Mouse (Mus musculus): ENCODE measurements around the gene Cux1. TPM values are rescaled to one million over a fixed set of nuclear protein-coding genes. Genes with fewer than 3 reads are reported as not detected.

The Cux1 gene
- polyA plus RNA-seq, 1 experiment from 2014 or later, result 79.8 TPM

DNA sequence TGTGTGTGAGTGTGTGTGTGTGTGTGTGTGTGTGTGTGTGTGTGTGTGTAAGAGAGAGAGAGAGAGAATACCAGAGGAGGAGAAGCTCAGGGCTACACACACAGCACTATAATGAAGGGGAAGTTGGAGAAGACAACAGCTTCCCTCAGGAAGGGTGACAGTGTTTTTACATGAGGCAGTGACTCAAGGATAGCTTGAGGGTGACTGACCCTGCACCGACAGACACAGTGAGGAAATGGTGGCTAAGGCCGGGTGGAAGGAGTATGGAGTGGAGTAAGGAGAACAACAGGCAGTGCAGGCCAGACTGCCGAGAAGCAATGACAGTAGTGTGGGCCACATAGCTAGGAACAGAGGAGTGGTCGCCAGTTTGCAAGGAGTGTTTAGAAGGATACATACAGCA lies 137.6 kb downstream of the Cux1 start:
- H3K9me3 ChIP-seq, result no peaks in the 10 kb centered on the region
- 68% methylated on average over 4 of the region's 4 CpGs for WGBS
- no peak overlapping the region for H3K27ac ChIP-seq
- no peak for ATAC-seq (ENCODE audit: insufficient number of reproducible peaks, insufficient read depth, low FRiP score, low TSS enrichment)
- H3K9ac ChIP-seq, result no peak overlapping the region
- no peak overlapping the region for H3K4me2 ChIP-seq (replicated peaks)
- H3K4me1 ChIP-seq, result peaks cover 24% of the 10 kb centered on the region
- H3K4me3 ChIP-seq, result no peak overlapping the region
- H3K27me3 ChIP-seq, result no peaks in the 10 kb centered on the region
- no peaks in the 10 kb centered on the region for H3K36me3 ChIP-seq

GRCm38 (mm10) chr5:136428498-136429060 lies 138.7 kb downstream of the Cux1 start:
- Histone ChIP-seq H3K9me3 (no peaks in the 10 kb centered on the region), H3K9ac (no peak overlapping the region), H3K4me3 (no peak overlapping the region), H3K4me1 (peaks cover 24% of the 10 kb centered on the region), H3K27ac (no peak overlapping the region), H3K4me2 (replicated peaks) (no peak overlapping the region), H3K27me3 (no peaks in the 10 kb centered on the region), H3K36me3 (no peaks in the 10 kb centered on the region)
- WGBS, result 40% methylated on average over 6 of the region's 6 CpGs
- no peak for ATAC-seq (ENCODE audit: insufficient number of reproducible peaks, insufficient read depth, low FRiP score, low TSS enrichment)

- H3K4me2 ChIP-seq (replicated peaks), result no peak overlapping the region; the same call in 1 of the 2 replicates
- H3K4me3 ChIP-seq, result no peak overlapping the region
- H3K9ac ChIP-seq, result no peak overlapping the region
- H3K27me3 ChIP-seq, result no peaks in the 10 kb centered on the region
- ATAC-seq (ENCODE audit: insufficient number of reproducible peaks, insufficient read depth, low FRiP score, low TSS enrichment), result no peak
- H3K9me3 ChIP-seq, result no peaks in the 10 kb centered on the region
- H3K27ac ChIP-seq, result 0 out of 2 replicates have a peak overlapping the region, but pooled peaks have one; percentile 25
- 63% methylated on average over 13 of the region's 13 CpGs for WGBS
- H3K36me3 ChIP-seq, result no peaks in the 10 kb centered on the region
- peaks cover 24% of the 10 kb centered on the region for H3K4me1 ChIP-seq
These were observed 139.4 kb downstream of the Cux1 start for GRCm38 (mm10) chr5:136427772-136428497.

GRCm38 (mm10) chr5:136427121-136427771 lies 140.0 kb downstream of the Cux1 start:
- Histone ChIP-seq H3K27ac (no peak overlapping the region), H3K9ac (no peak overlapping the region), H3K27me3 (no peaks in the 10 kb centered on the region), H3K4me3 (no peak overlapping the region), H3K4me2 (replicated peaks) (no peak overlapping the region; the same call in 1 of the 2 replicates), H3K9me3 (no peaks in the 10 kb centered on the region), H3K4me1 (peaks cover 24% of the 10 kb centered on the region), H3K36me3 (no peaks in the 10 kb centered on the region)
- 51% methylated on average over 4 of the region's 4 CpGs for WGBS
- no peak for ATAC-seq (ENCODE audit: insufficient number of reproducible peaks, insufficient read depth, low FRiP score, low TSS enrichment)

GRCm38 (mm10) chr5:136422948-136423347 lies 144.3 kb downstream of the Cux1 start:
- Histone ChIP-seq H3K4me1 (peaks cover 14% of the 10 kb centered on the region), H3K4me2 (replicated peaks) (no peak overlapping the region), H3K27ac (no peak overlapping the region), H3K9ac (no peak overlapping the region), H3K9me3 (no peaks in the 10 kb centered on the region), H3K36me3 (no peaks in the 10 kb centered on the region), H3K27me3 (no peaks in the 10 kb centered on the region), H3K4me3 (no peak overlapping the region)
- no peak for ATAC-seq (ENCODE audit: insufficient number of reproducible peaks, insufficient read depth, low FRiP score, low TSS enrichment)
- WGBS, result 87% methylated on average over 2 of the region's 2 CpGs

DNA sequence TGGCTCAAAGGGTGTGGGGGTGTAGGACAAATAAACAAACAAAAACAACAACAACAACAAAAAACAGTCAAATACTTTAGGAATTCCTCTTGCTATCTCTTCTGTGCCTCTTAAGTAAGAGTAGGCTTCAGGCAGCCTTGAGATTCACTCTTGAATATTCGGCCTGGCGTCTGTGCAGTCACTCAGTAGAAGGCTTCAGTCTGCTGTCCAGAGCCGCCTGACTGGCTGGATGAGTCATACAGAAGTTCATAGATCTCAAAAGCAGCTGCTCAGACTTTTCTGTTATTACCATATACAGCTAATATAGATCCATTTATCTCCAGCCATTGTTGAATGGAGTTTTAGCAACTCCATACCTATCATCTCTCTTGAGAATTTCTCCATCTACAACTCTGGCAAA lies 145.4 kb downstream of the Cux1 start:
- no peak overlapping the region for H3K27ac ChIP-seq
- ATAC-seq (ENCODE audit: insufficient number of reproducible peaks, insufficient read depth, low FRiP score, low TSS enrichment), result no peak
- no peak overlapping the region for H3K4me2 ChIP-seq (replicated peaks)
- no peak overlapping the region for H3K4me3 ChIP-seq
- no peak overlapping the region for H3K9ac ChIP-seq
- H3K4me1 ChIP-seq, result peaks cover 4% of the 10 kb centered on the region; the same call in 1 of the 2 replicates
- WGBS, result 84% methylated on average over 3 of the region's 3 CpGs
- H3K9me3 ChIP-seq, result no peaks in the 10 kb centered on the region
- H3K36me3 ChIP-seq, result no peaks in the 10 kb centered on the region
- H3K27me3 ChIP-seq, result no peaks in the 10 kb centered on the region

GRCm38 (mm10) chr5:136421316-136421715 lies 146.0 kb downstream of the Cux1 start:
- ATAC-seq (ENCODE audit: insufficient number of reproducible peaks, insufficient read depth, low FRiP score, low TSS enrichment), result no peak
- Histone ChIP-seq H3K27me3 (no peaks in the 10 kb centered on the region), H3K9ac (no peak overlapping the region), H3K36me3 (no peaks in the 10 kb centered on the region), H3K4me2 (replicated peaks) (no peak overlapping the region), H3K9me3 (no peaks in the 10 kb centered on the region), H3K27ac (no peak overlapping the region), H3K4me3 (no peak overlapping the region), H3K4me1 (no peaks in the 10 kb centered on the region)
- 80% methylated on average over 3 of the region's 3 CpGs for WGBS

DNA sequence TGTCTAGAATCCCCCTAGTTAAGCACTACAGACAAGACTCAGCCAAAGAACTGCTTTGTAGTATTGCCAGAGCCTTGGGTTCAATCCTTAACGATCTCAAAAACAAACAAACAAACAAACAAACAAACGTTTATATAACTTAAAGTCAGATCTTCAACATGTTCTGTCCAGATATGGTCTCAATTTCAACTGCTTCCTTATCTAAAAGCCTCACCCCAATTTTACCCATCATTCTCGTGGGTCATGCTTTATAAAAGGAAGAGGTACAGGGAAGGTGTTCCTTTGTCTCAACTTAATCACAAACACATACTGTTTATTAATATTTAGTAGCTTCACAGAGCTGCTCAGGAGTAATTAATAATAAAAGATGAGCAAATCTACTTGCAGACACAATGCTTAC lies 146.9 kb downstream of the Cux1 start:
- no peaks in the 10 kb centered on the region for H3K36me3 ChIP-seq
- H3K4me3 ChIP-seq, result no peak overlapping the region
- H3K27me3 ChIP-seq, result no peaks in the 10 kb centered on the region
- no peak for ATAC-seq (ENCODE audit: insufficient number of reproducible peaks, insufficient read depth, low FRiP score, low TSS enrichment)
- no peak overlapping the region for H3K9ac ChIP-seq
- no peaks in the 10 kb centered on the region for H3K4me1 ChIP-seq
- H3K27ac ChIP-seq, result no peak overlapping the region
- WGBS, result 85% methylated on average over 3 of the region's 3 CpGs
- H3K9me3 ChIP-seq, result no peaks in the 10 kb centered on the region
- no peak overlapping the region for H3K4me2 ChIP-seq (replicated peaks)

- 88% methylated on average over 4 of the region's 4 CpGs for WGBS
- no peak overlapping the region for H3K9ac ChIP-seq
- H3K27ac ChIP-seq, result no peak overlapping the region
- H3K36me3 ChIP-seq, result no peaks in the 10 kb centered on the region
- ATAC-seq (ENCODE audit: insufficient number of reproducible peaks, insufficient read depth, low FRiP score, low TSS enrichment), result no peak
- no peak overlapping the region for H3K4me3 ChIP-seq
- H3K27me3 ChIP-seq, result no peaks in the 10 kb centered on the region
- no peak overlapping the region for H3K4me2 ChIP-seq (replicated peaks)
- H3K4me1 ChIP-seq, result 0 out of 2 replicates have a peak, but pooled peaks cover 5% of the 10 kb centered on the region
- no peaks in the 10 kb centered on the region for H3K9me3 ChIP-seq
These were observed 149.4 kb downstream of the Cux1 start for GRCm38 (mm10) chr5:136417891-136418290.

- no peak overlapping the region for H3K27ac ChIP-seq
- WGBS, result 73% methylated on average over 2 of the region's 2 CpGs
- H3K9ac ChIP-seq, result no peak overlapping the region
These were observed 152.8 kb downstream of the Cux1 start for GRCm38 (mm10) chr5:136414479-136414878.

DNA sequence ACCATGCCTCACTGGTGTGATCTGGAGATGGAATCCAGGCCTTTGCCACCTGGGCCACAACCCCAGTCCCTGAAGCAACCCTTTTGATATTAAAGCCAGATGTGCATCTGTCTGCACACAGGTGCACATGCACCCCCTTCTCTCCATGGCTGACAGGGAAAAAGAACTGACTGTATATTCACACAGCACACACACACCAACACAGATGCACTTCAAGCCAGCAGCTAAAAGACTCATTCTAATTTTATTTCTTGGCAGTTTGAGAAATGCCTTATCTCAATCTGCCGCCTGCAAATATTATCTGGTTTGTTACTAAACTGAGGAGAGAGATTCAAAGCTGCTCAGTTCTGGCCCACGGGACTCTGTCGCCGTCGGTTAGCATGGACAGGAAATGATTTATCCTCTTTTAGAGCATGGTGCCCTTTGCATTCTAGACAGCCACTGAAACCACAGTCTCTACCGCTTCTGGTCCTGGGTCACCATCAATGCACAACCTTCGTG lies 156.6 kb downstream of the Cux1 start:
- Histone ChIP-seq H3K36me3 (peaks cover 6% of the 10 kb centered on the region), H3K4me1 (0 out of 2 replicates have a peak, but pooled peaks cover 9% of the 10 kb centered on the region), H3K4me2 (replicated peaks) (no peak overlapping the region), H3K27ac (no peak overlapping the region), H3K27me3 (peaks cover 33% of the 10 kb centered on the region), H3K4me3 (no peak overlapping the region), H3K9me3 (0 out of 2 replicates have a peak, but pooled peaks cover 5% of the 10 kb centered on the region), H3K9ac (no peak overlapping the region)
- ATAC-seq (ENCODE audit: insufficient number of reproducible peaks, insufficient read depth, low FRiP score, low TSS enrichment), result no peak
- 33% methylated on average over 7 of the region's 7 CpGs for WGBS

More at GRCm38 (mm10) chr5:136414479-136414878, 152.8 kb downstream of the Cux1 start:
- Histone ChIP-seq H3K4me3 (no peak overlapping the region), H3K4me1 (0 out of 2 replicates have a peak, but pooled peaks cover 9% of the 10 kb centered on the region), H3K36me3 (no peaks in the 10 kb centered on the region), H3K4me2 (replicated peaks) (no peak overlapping the region), H3K27me3 (peaks cover 9% of the 10 kb centered on the region), H3K9me3 (no peaks in the 10 kb centered on the region)
- ATAC-seq (ENCODE audit: insufficient number of reproducible peaks, insufficient read depth, low FRiP score, low TSS enrichment), result no peak

GRCm38 (mm10) chr5:136406357-136406756 lies 160.9 kb downstream of the Cux1 start:
- H3K36me3 ChIP-seq, result peaks cover 6% of the 10 kb centered on the region

More at GRCm38 (mm10) chr5:136406357-136406756, 160.9 kb downstream of the Cux1 start:
- Histone ChIP-seq H3K9me3 (0 out of 2 replicates have a peak, but pooled peaks cover 5% of the 10 kb centered on the region), H3K4me3 (no peak overlapping the region), H3K27ac (no peak overlapping the region), H3K9ac (no peak overlapping the region), H3K27me3 (peaks cover 33% of the 10 kb centered on the region), H3K4me2 (replicated peaks) (no peak overlapping the region), H3K4me1 (peaks cover 18% of the 10 kb centered on the region)
- ATAC-seq (ENCODE audit: insufficient number of reproducible peaks, insufficient read depth, low FRiP score, low TSS enrichment), result no peak
